Mouse (Mus musculus) kidney, embryonic 14.5 days (tissue): Measurements from ENCODE around the gene Lrrc75a. TPM values are rescaled to one million over a fixed set of nuclear protein-coding genes. Genes with fewer than 3 reads are reported as not detected.

Source experiments
- ATAC-seq: fragments of 200-750 bp; cut with Nextera tagmentation; 2 replicates; pipeline ENCODE4 v1.8.0; 2017; ENCODE audit warnings: moderate number of reproducible peaks, mild to moderate bottlenecking, moderate TSS enrichment, moderate library complexity; ENCODE audit not compliant: low FRiP score, low TSS enrichment
- H3K27ac ChIP-seq: fragments of 300-500 bp; sonication (generic); 2 replicates; pipeline ENCODE4 v1.5.1; 2014; ENCODE audit warnings: low read depth, mild to moderate bottlenecking, low read length, moderate library complexity, mixed read lengths
- H3K27me3 ChIP-seq: fragments of 300-500 bp; sonication (generic); 2 replicates; pipeline ENCODE4 v1.6.1; 2014; ENCODE audit warnings: mild to moderate bottlenecking, low read length; ENCODE audit not compliant: control insufficient read depth, insufficient read depth
- H3K36me3 ChIP-seq: fragments of 300-500 bp; sonication (generic); 2 replicates; pipeline ENCODE4 v1.6.1; 2014; ENCODE audit warnings: low read length, mixed read lengths; ENCODE audit not compliant: control insufficient read depth, insufficient read depth
- H3K4me1 ChIP-seq: fragments of 300-500 bp; sonication (generic); 2 replicates; pipeline ENCODE4 v1.6.1; 2014; ENCODE audit warnings: low read length, mixed read lengths; ENCODE audit not compliant: control insufficient read depth, insufficient read depth
- H3K4me2 ChIP-seq: fragments of 300-500 bp; sonication (generic); replicated peaks from 2 replicates; pipeline ENCODE4 v1.6.1; 2014; ENCODE audit warnings: low read depth, mild to moderate bottlenecking, low read length
- H3K4me3 ChIP-seq: fragments of 300-500 bp; sonication (generic); 2 replicates; pipeline ENCODE4 v1.5.1; 2014; ENCODE audit warnings: mild to moderate bottlenecking, low read length
- H3K9ac ChIP-seq: fragments of 300-500 bp; sonication (generic); 2 replicates; pipeline ENCODE4 v1.6.1; 2014; ENCODE audit warnings: low read depth, mild to moderate bottlenecking, low read length, moderate library complexity
- H3K9me3 ChIP-seq: fragments of 300-500 bp; sonication (generic); 2 replicates; pipeline ENCODE4 v1.6.1; 2016; ENCODE audit warnings: low read length; ENCODE audit not compliant: control insufficient read depth
- WGBS: fragments of 180-500 bp; shearing (Covaris S2); extraction: QIAGEN DNeasy Blood & Tissue Kit; methylation state at CpG from one replicate; pipeline ENCODE4 v1.1.7; 2014; 5-methylcytosine and 5-hydroxymethylcytosine counted together
- polyA plus RNA-seq: library from polyadenylated mRNA; unstranded; fragments of >200 nt; fragmentation: Nextera tagmentation; extraction: Ambion mirVana; gene quantifications from 2 replicates; pipeline ENCODE4 v1.2.1, GENCODE M21; 2014

Lrrc75a gene
- polyA plus RNA-seq, 1 experiment from 2014 or later, result 18.7 TPM

GRCm38 (mm10) chr11:62642023-62642844 lies 6.1 kb downstream of the Lrrc75a start:
- ATAC-seq, result no peak
- Histone ChIP-seq H3K36me3 (peaks cover 5% of the 10 kb centered on the region; the same call in 1 of the 2 replicates), H3K4me2 (no peak overlapping the region), H3K4me3 (no peak overlapping the region), H3K27ac (peak overlapping the region; percentile 17; the same call in 1 of the 2 replicates), H3K9ac (0 out of 2 replicates have a peak overlapping the region, but pooled peaks have one; percentile 18), H3K4me1 (peaks cover 50% of the 10 kb centered on the region), H3K27me3 (no peaks in the 10 kb centered on the region), H3K9me3 (no peaks in the 10 kb centered on the region)
- 52% methylated on average over 11 of the region's 11 CpGs for WGBS

- no peak overlapping the region for H3K4me3 ChIP-seq
- WGBS, result 81% methylated on average over 3 of the region's 3 CpGs
- H3K27ac ChIP-seq, result no peak overlapping the region
- no peak for ATAC-seq
- no peak overlapping the region for H3K9ac ChIP-seq
- peaks cover 50% of the 10 kb centered on the region for H3K4me1 ChIP-seq
- H3K27me3 ChIP-seq, result no peaks in the 10 kb centered on the region
- no peaks in the 10 kb centered on the region for H3K9me3 ChIP-seq
- H3K36me3 ChIP-seq, result peaks cover 5% of the 10 kb centered on the region; the same call in 1 of the 2 replicates
- no peak overlapping the region for H3K4me2 ChIP-seq
Observed at GRCm38 (mm10) chr11:62640378-62640777, 7.9 kb downstream of the Lrrc75a start.

GRCm38 (mm10) chr11:62638402-62638801 lies 9.9 kb downstream of the Lrrc75a start:
- no peaks in the 10 kb centered on the region for H3K9me3 ChIP-seq
- H3K27ac ChIP-seq, result no peak overlapping the region
- no peaks in the 10 kb centered on the region for H3K27me3 ChIP-seq
- no peaks in the 10 kb centered on the region for H3K36me3 ChIP-seq
- WGBS, result 92% methylated on average over 4 of the region's 4 CpGs
- H3K4me3 ChIP-seq, result no peak overlapping the region
- H3K4me1 ChIP-seq, result peaks cover 39% of the 10 kb centered on the region
- H3K4me2 ChIP-seq, result no peak overlapping the region
- no peak overlapping the region for H3K9ac ChIP-seq
- no peak for ATAC-seq

- H3K9me3 ChIP-seq, result no peaks in the 10 kb centered on the region
- no peak overlapping the region for H3K9ac ChIP-seq
- no peak overlapping the region for H3K27ac ChIP-seq
- H3K4me1 ChIP-seq, result peaks cover 34% of the 10 kb centered on the region
- no peak for ATAC-seq
- H3K4me2 ChIP-seq, result no peak overlapping the region
- H3K4me3 ChIP-seq, result no peak overlapping the region
- 90% methylated on average over 6 of the region's 6 CpGs for WGBS
- 0 out of 2 replicates have a peak, but pooled peaks cover 2% of the 10 kb centered on the region for H3K36me3 ChIP-seq
- H3K27me3 ChIP-seq, result no peaks in the 10 kb centered on the region
Observed at GRCm38 (mm10) chr11:62637806-62638205, 10.5 kb downstream of the Lrrc75a start.

GRCm38 (mm10) chr11:62637401-62637800 lies 10.9 kb downstream of the Lrrc75a start:
- Histone ChIP-seq H3K27ac (no peak overlapping the region), H3K9ac (no peak overlapping the region), H3K4me2 (no peak overlapping the region), H3K36me3 (0 out of 2 replicates have a peak, but pooled peaks cover 3% of the 10 kb centered on the region), H3K4me3 (no peak overlapping the region), H3K27me3 (no peaks in the 10 kb centered on the region), H3K9me3 (no peaks in the 10 kb centered on the region), H3K4me1 (peaks cover 29% of the 10 kb centered on the region)
- WGBS, result 72% methylated on average over 5 of the region's 5 CpGs
- no peak for ATAC-seq

- no peak overlapping the region for H3K4me2 ChIP-seq
- no peak; the same call in 1 of the 2 replicates for ATAC-seq
Observed at GRCm38 (mm10) chr11:62636840-62637221, 11.5 kb downstream of the Lrrc75a start.

GRCm38 (mm10) chr11:62636105-62636839 lies 12.1 kb downstream of the Lrrc75a start:
- peaks cover 23% of the 10 kb centered on the region for H3K4me1 ChIP-seq
- no peaks in the 10 kb centered on the region for H3K9me3 ChIP-seq
- H3K36me3 ChIP-seq, result 0 out of 2 replicates have a peak, but pooled peaks cover 3% of the 10 kb centered on the region
- no peak for ATAC-seq
- no peaks in the 10 kb centered on the region for H3K27me3 ChIP-seq
- no peak overlapping the region for H3K4me2 ChIP-seq
- no peak overlapping the region for H3K9ac ChIP-seq
- H3K4me3 ChIP-seq, result no peak overlapping the region
- H3K27ac ChIP-seq, result peak overlapping the region; percentile 37; the same call in 1 of the 2 replicates
- 64% methylated on average over 11 of the region's 11 CpGs for WGBS

More at GRCm38 (mm10) chr11:62636840-62637221, 11.5 kb downstream of the Lrrc75a start:
- no peak overlapping the region for H3K27ac ChIP-seq
- H3K4me3 ChIP-seq, result no peak overlapping the region
- H3K27me3 ChIP-seq, result no peaks in the 10 kb centered on the region
- no peaks in the 10 kb centered on the region for H3K9me3 ChIP-seq
- 82% methylated on average over 3 of the region's 3 CpGs for WGBS
- H3K9ac ChIP-seq, result no peak overlapping the region
- H3K36me3 ChIP-seq, result 0 out of 2 replicates have a peak, but pooled peaks cover 3% of the 10 kb centered on the region
- peaks cover 25% of the 10 kb centered on the region for H3K4me1 ChIP-seq

- Histone ChIP-seq H3K36me3 (0 out of 2 replicates have a peak, but pooled peaks cover 3% of the 10 kb centered on the region), H3K9me3 (no peaks in the 10 kb centered on the region), H3K9ac (no peak overlapping the region), H3K4me2 (no peak overlapping the region), H3K27me3 (no peaks in the 10 kb centered on the region), H3K27ac (peak overlapping the region; percentile 37; the same call in 1 of the 2 replicates), H3K4me1 (peaks cover 31% of the 10 kb centered on the region), H3K4me3 (no peak overlapping the region)
- WGBS, result 56% methylated on average over 3 of the region's 3 CpGs
- ATAC-seq, result no peak
Observed at GRCm38 (mm10) chr11:62635406-62635805, 12.9 kb downstream of the Lrrc75a start.
